Comparison of ENCODE assay signal across 9 mouse cellular contexts in the genomic region with DNA sequence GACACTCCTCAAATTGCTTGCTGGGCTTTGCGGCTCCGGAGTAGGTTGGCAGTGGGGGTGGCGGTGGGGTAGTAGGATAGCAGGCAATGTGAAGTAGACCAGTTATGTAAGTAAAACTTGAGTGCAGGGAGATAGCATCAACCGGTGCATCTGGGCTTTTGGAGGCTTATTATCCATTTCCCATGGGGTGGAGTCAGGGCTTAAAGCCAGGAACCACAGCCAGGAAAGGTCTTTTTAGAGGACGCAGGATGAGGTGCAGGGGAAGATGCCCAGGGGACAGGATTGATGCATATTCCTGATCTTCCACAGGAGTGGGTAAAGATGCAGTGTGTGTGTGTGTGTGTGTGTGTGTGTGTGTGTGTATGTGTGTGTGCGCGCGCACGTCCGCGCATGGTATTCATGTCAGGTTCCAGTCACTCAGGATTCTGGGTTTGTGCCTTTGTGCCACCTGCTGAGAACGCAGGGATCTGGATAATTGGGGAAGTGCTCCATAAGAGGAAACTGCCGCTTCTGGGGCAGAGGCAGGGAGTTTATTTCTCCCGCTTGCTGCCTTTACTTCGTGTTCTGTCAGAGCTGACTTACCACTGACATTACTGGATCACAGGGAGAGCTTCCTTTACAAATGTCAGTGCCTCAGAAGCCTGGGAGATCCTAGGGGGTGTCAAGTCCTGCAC. TPM values are rescaled to one million over a fixed set of nuclear protein-coding genes. Genes with fewer than 3 reads are reported as not detected.
DNase-seq lines count a peak whose midpoint lies in the region; ATAC-seq and TF ChIP-seq lines count a peak whose summit lies in the region.
"Had no signal": no experiment of that assay in that cellular context is flagged by ENCODE, and none has a peak within 500 bp of the region (broad histone marks: within the 10 kb centered on the region; RNA-seq: fewer than 3 reads in every experiment).

No protein-coding gene starts in this region.

- TF ChIP-seq EP300 in heart, adult 2 months (IDR thresholded peaks at IDR 0.05; ENCODE audit: insufficient read depth, low read depth, low read length): peak; percentile 90

- WGBS in heart, adult 2 months: 34% methylated on average over 15 of the region's 15 CpGs
- WGBS in heart, embryonic 12.5 days: 81% methylated on average over 15 of the region's 15 CpGs
- WGBS in intestine, embryonic 16.5 days: 80% methylated on average over 15 of the region's 15 CpGs

- no peak overlapping the region for H3K9ac ChIP-seq in heart, adult 2 months (ENCODE audit: low read depth, low read length)
- H3K9ac ChIP-seq in heart, embryonic 12.5 days: no peak overlapping the region
- no peak overlapping the region for H3K9ac ChIP-seq in intestine, embryonic 16.5 days (ENCODE audit: low read depth, low read length)

- TF ChIP-seq POLR2A in heart, adult 2 months (IDR thresholded peaks at IDR 0.05; ENCODE audit: insufficient read depth, low read depth, low read length): no peak

- H3K36me3 ChIP-seq in heart, adult 2 months (ENCODE audit: control insufficient read depth, insufficient read depth, low read length): no peaks in the 10 kb centered on the region
- peaks cover 40% of the 10 kb centered on the region for H3K36me3 ChIP-seq in heart, embryonic 12.5 days
- H3K36me3 ChIP-seq in intestine, embryonic 16.5 days (ENCODE audit: control insufficient read depth, insufficient read depth, low read length): no peaks in the 10 kb centered on the region; the same call in 1 of the 2 replicates

- no peak for TF ChIP-seq CTCF in heart, adult 2 months (IDR thresholded peaks at IDR 0.05)

- no peaks in the 10 kb centered on the region for H3K79me2 ChIP-seq in heart, adult 2 months (replicated peaks; ENCODE audit: control insufficient read depth, insufficient read depth, low read length)

- intact Hi-C loops in heart, adult 2 months (cut with DNase I): no loop called here

- H3K4me1 ChIP-seq in heart, adult 2 months (ENCODE audit: control insufficient read depth, insufficient read depth, low read length): peaks cover 4% of the 10 kb centered on the region
- H3K4me1 ChIP-seq in heart, embryonic 12.5 days (replicated peaks): peaks cover 10% of the 10 kb centered on the region
- no peaks in the 10 kb centered on the region; the same call in 1 of the 2 replicates for H3K4me1 ChIP-seq in intestine, embryonic 16.5 days (ENCODE audit: control insufficient read depth, insufficient read depth, low read length)

- no peaks in the 10 kb centered on the region for H3K27me3 ChIP-seq in heart, adult 2 months (ENCODE audit: control insufficient read depth, insufficient read depth, low read length)
- no peaks in the 10 kb centered on the region for H3K27me3 ChIP-seq in heart, embryonic 12.5 days (replicated peaks)
- H3K27me3 ChIP-seq in intestine, embryonic 16.5 days (replicated peaks; ENCODE audit: control insufficient read depth, insufficient read depth, low read length): no peaks in the 10 kb centered on the region

- H3K9me3 ChIP-seq in heart, embryonic 12.5 days (replicated peaks): no peaks in the 10 kb centered on the region
- no peaks in the 10 kb centered on the region for H3K9me3 ChIP-seq in intestine, embryonic 16.5 days (ENCODE audit: control insufficient read depth, low read length)
- H3K9me3 ChIP-seq: G1E had no signal

- ATAC-seq in heart, embryonic 12.5 days (ENCODE audit: insufficient number of reproducible peaks, low FRiP score): no peak
- ATAC-seq in intestine, embryonic 16.5 days: no peak

- H3K4me2 ChIP-seq in heart, embryonic 12.5 days: no peak overlapping the region
- no peak overlapping the region for H3K4me2 ChIP-seq in intestine, embryonic 16.5 days (ENCODE audit: low read depth, low read length)

- H3K4me3 ChIP-seq in heart, adult 2 months: no peak overlapping the region
- no peak overlapping the region for H3K4me3 ChIP-seq in heart, embryonic 12.5 days
- no peak overlapping the region for H3K4me3 ChIP-seq in intestine, embryonic 16.5 days (ENCODE audit: low read length)

- H3K27ac ChIP-seq in heart, adult 2 months: peak overlapping the region; percentile 36
- H3K27ac ChIP-seq in heart, embryonic 12.5 days (ENCODE audit: poor library complexity, severe bottlenecking): no peak overlapping the region
- H3K27ac ChIP-seq in intestine, embryonic 16.5 days (ENCODE audit: low read length): no peak overlapping the region

- DNase-seq in heart, adult 2 months: peak; percentile 61 to 71
- peak; percentile 12 for DNase-seq in thymus, postnatal 14 days
- DNase-seq in thymus, postnatal 0 days (ENCODE audit: low spot score): no peak
- DNase-seq in heart, adult 9 months (ENCODE audit: low spot score in 2 of 2): peak; percentile 67 to 80
- DNase-seq in ovary, postnatal 10 days (ENCODE audit: low spot score): no peak
- DNase-seq in thymus, postnatal 4 days: no peak

RNA-seq across cellular contexts. Expression of a gene that starts 6.1 kb away (rescaled TPM):
- 1 to 10 TPM; 6.5 to 7.6 TPM for total RNA-seq in heart, adult 2 months (2021)
- 5.7 and 9.6 TPM in 2 replicates for polyA plus RNA-seq in heart, adult 2 months (2012; rRNA removed)
- polyA plus RNA-seq in heart, embryonic 12.5 days (2016; fragmentation: Nextera tagmentation; extraction: Ambion mirVana): 37.6 and 44.5 TPM in 2 replicates
- 51.7 and 59.7 TPM in 2 replicates for polyA plus RNA-seq in thymus, postnatal 0 days (2015; fragmentation: Nextera tagmentation; extraction: Ambion mirVana)
- polyA plus RNA-seq in intestine, embryonic 16.5 days (2015; fragmentation: Nextera tagmentation; extraction: Ambion mirVana): 29.0 and 33.3 TPM in 2 replicates

RNA-seq across cellular contexts. Expression of a gene that starts 12.3 kb away (rescaled TPM):
- not detected for total RNA-seq in heart, adult 2 months (2021)
- polyA plus RNA-seq in heart, adult 2 months (2012; rRNA removed): not detected in 2 replicates
- polyA plus RNA-seq in heart, embryonic 12.5 days (2016; fragmentation: Nextera tagmentation; extraction: Ambion mirVana): not detected in 2 replicates
- polyA plus RNA-seq in thymus, postnatal 0 days (2015; fragmentation: Nextera tagmentation; extraction: Ambion mirVana): 0.06 TPM in 1 of 2 replicates, not detected in the other
- polyA plus RNA-seq in intestine, embryonic 16.5 days (2015; fragmentation: Nextera tagmentation; extraction: Ambion mirVana): 0.06 TPM in 1 of 2 replicates, not detected in the other

RNA-seq across cellular contexts. Expression of a gene that starts 16.0 kb away (rescaled TPM):
- not detected for total RNA-seq in heart, adult 2 months (2021)
- 0.18 TPM in 1 of 2 replicates, not detected in the other for polyA plus RNA-seq in heart, adult 2 months (2012; rRNA removed)
- 0.20 and 0.31 TPM in 2 replicates for polyA plus RNA-seq in heart, embryonic 12.5 days (2016; fragmentation: Nextera tagmentation; extraction: Ambion mirVana)
- 0.28 and 0.40 TPM in 2 replicates for polyA plus RNA-seq in thymus, postnatal 0 days (2015; fragmentation: Nextera tagmentation; extraction: Ambion mirVana)
- polyA plus RNA-seq in intestine, embryonic 16.5 days (2015; fragmentation: Nextera tagmentation; extraction: Ambion mirVana): 0.18 and 0.20 TPM in 2 replicates
- polyA plus RNA-seq: G1E had no signal

RNA-seq across cellular contexts. Expression of a gene that starts 26.3 kb away (rescaled TPM):
- total RNA-seq in heart, adult 2 months (2021): 10 to 100 TPM; 35.0 to 37.5 TPM
- 32.1 and 48.4 TPM in 2 replicates for polyA plus RNA-seq in heart, adult 2 months (2012; rRNA removed)
- polyA plus RNA-seq in heart, embryonic 12.5 days (2016; fragmentation: Nextera tagmentation; extraction: Ambion mirVana): 35.7 and 36.4 TPM in 2 replicates
- polyA plus RNA-seq in thymus, postnatal 0 days (2015; fragmentation: Nextera tagmentation; extraction: Ambion mirVana): 15.4 and 17.1 TPM in 2 replicates
- polyA plus RNA-seq in intestine, embryonic 16.5 days (2015; fragmentation: Nextera tagmentation; extraction: Ambion mirVana): 36.1 and 40.1 TPM in 2 replicates

RNA-seq across cellular contexts. Expression of a gene that starts 30.5 kb away (rescaled TPM):
- not detected for total RNA-seq in heart, adult 2 months (2021)
- polyA plus RNA-seq in heart, adult 2 months (2012; rRNA removed): 0.18 TPM in 1 of 2 replicates, not detected in the other
- 0.45 TPM in 1 of 2 replicates, not detected in the other for polyA plus RNA-seq in heart, embryonic 12.5 days (2016; fragmentation: Nextera tagmentation; extraction: Ambion mirVana)
- 0.17 TPM in 1 of 2 replicates, not detected in the other for polyA plus RNA-seq in thymus, postnatal 0 days (2015; fragmentation: Nextera tagmentation; extraction: Ambion mirVana)
- polyA plus RNA-seq in intestine, embryonic 16.5 days (2015; fragmentation: Nextera tagmentation; extraction: Ambion mirVana): 1.5 and 3.5 TPM in 2 replicates
- polyA plus RNA-seq: G1E had no signal

Comparison
In these comparisons a context has a peak if more than half of its experiments do, and no peak if none do; other contexts are left out.
1. DNase-seq: peak in heart, adult 2 months (2 of 2), thymus, postnatal 14 days (single experiment) and heart, adult 9 months (2 of 2); none in thymus, postnatal 0 days (single experiment), ovary, postnatal 10 days (single experiment) and thymus, postnatal 4 days (single experiment).